Mouse (Mus musculus) heart, embryonic 15.5 days (tissue): ENCODE data around the gene Sprr1b. TPM values are rescaled to one million over a fixed set of nuclear protein-coding genes. Genes with fewer than 3 reads are reported as not detected.

ENCODE experiments used
- ATAC-seq: fragments of 200-750 bp; cut with Nextera tagmentation; replicated peaks from 2 replicates; pipeline ENCODE4 v1.8.0; 2017; ENCODE audit warnings: low read depth, moderate TSS enrichment; ENCODE audit not compliant: insufficient number of reproducible peaks, insufficient read depth, low FRiP score
- H3K27ac ChIP-seq: fragments of 300-500 bp; sonication (generic); 2 replicates; pipeline ENCODE4 v1.5.1; 2015; ENCODE audit warnings: mild to moderate bottlenecking, inconsistent platforms
- H3K27me3 ChIP-seq: fragments of 300-500 bp; sonication (generic); 2 replicates; pipeline ENCODE4 v1.6.1; 2015; ENCODE audit warnings: inconsistent platforms
- H3K36me3 ChIP-seq: fragments of 300-500 bp; sonication (generic); 2 replicates; pipeline ENCODE4 v1.6.1; 2015; ENCODE audit warnings: mild to moderate bottlenecking, inconsistent platforms
- H3K4me1 ChIP-seq: fragments of 300-500 bp; sonication (generic); replicated peaks from 2 replicates; pipeline ENCODE4 v1.6.1; 2015; ENCODE audit warnings: inconsistent platforms
- H3K4me2 ChIP-seq: fragments of 300-500 bp; sonication (generic); 2 replicates; pipeline ENCODE4 v1.6.1; 2015; ENCODE audit warnings: inconsistent platforms, mild to moderate bottlenecking, moderate library complexity
- H3K4me3 ChIP-seq: fragments of 300-500 bp; sonication (generic); 2 replicates; pipeline ENCODE4 v1.5.1; 2015; ENCODE audit warnings: mild to moderate bottlenecking, inconsistent platforms
- H3K9ac ChIP-seq: fragments of 300-500 bp; sonication (generic); 2 replicates; pipeline ENCODE4 v1.6.1; 2015; ENCODE audit warnings: mild to moderate bottlenecking, inconsistent platforms
- H3K9me3 ChIP-seq: fragments of 300-500 bp; sonication (generic); replicated peaks from 2 replicates; pipeline ENCODE4 v1.6.1; 2016; ENCODE audit warnings: inconsistent platforms
- WGBS: fragments of 180-500 bp; shearing (Covaris S2); methylation state at CpG from one replicate; pipeline ENCODE4 v1.1.7; 2015; ENCODE audit warnings: mixed read lengths; 5-methylcytosine and 5-hydroxymethylcytosine counted together
- polyA plus RNA-seq: library from polyadenylated mRNA; unstranded; fragments of >200 nt; fragmentation: Nextera tagmentation; extraction: Ambion mirVana; gene quantifications from 2 replicates; pipeline ENCODE4 v1.2.1, GENCODE M21; 2015

Sprr1b gene
- polyA plus RNA-seq, 1 experiment from 2014 or later, result not detected

DNA sequence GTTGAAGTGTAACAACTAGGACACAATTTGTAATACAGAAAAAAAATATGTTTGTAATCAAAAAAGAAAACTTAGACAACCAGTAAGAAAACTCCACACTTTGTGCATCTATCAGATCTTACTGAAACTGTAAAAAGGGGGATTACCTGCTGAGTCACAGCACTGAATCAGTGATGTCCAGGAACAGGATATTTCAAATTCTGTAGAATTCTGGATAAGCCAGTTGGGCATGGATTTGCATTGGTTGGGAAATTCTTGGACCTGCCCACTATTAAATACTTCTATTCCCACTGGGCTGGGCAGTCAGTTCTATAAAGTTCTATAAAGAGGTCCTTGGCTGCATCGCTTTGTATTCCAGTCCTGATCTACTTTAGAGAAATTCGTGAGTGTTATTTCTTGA lies 20.8 kb downstream of the Sprr1b start, which contains the start of gene Sprr2j-ps:
Gene Sprr2j-ps, plus strand, starts transcription at position 301 of the 400 bp plus-strand sequence.
- H3K27me3 ChIP-seq, result no peaks in the 10 kb centered on the region
- H3K4me3 ChIP-seq, result no peak within 1 kb of the TSS
- no peak for ATAC-seq
- no peaks in the 10 kb centered on the region for H3K4me1 ChIP-seq
- H3K9ac ChIP-seq, result no peak within 1 kb of the TSS
- no peak within 1 kb of the TSS for H3K4me2 ChIP-seq
- no peaks in the 10 kb centered on the region for H3K36me3 ChIP-seq
- no peak within 1 kb of the TSS for H3K27ac ChIP-seq
- no peaks in the 10 kb centered on the region for H3K9me3 ChIP-seq
- 86% methylated on average over 2 of the region's 2 CpGs for WGBS

DNA sequence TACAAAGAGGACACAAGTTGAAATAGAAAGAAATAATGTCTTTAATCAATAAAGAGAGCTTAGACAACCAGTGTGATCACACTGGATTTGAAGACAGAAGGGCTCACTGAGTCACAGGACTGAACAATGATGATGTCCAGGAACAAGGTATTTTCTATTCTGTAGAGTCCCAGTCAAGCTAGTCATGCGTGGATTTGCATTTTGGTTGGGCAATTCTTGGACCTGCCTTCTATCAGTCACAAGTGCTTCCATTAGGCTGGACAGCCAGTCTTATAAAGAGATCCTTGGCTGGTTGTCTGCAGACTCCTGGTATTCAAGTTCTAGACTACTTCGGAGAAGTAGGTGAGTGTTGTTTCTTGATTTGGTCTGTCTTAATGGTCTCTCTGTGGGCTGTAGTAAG lies 30.9 kb downstream of the Sprr1b start, which contains the start of gene Sprr2i:
Gene Sprr2i, plus strand, starts transcription at position 301 of the 400 bp plus-strand sequence.
- no peak for ATAC-seq
- WGBS, result 81% methylated on average over 2 of the region's 2 CpGs
- no peak within 1 kb of the TSS for H3K27ac ChIP-seq
- no peaks in the 10 kb centered on the region for H3K36me3 ChIP-seq
- no peak within 1 kb of the TSS for H3K4me2 ChIP-seq
- H3K9ac ChIP-seq, result no peak within 1 kb of the TSS
- no peaks in the 10 kb centered on the region for H3K4me1 ChIP-seq
- H3K9me3 ChIP-seq, result no peaks in the 10 kb centered on the region
- H3K27me3 ChIP-seq, result no peaks in the 10 kb centered on the region
- H3K4me3 ChIP-seq, result no peak within 1 kb of the TSS

GRCm38 (mm10) chr3:92394301-92394700 lies 44.3 kb downstream of the Sprr1b start:
- no peak overlapping the region for H3K4me2 ChIP-seq
- H3K9me3 ChIP-seq, result no peaks in the 10 kb centered on the region
- no peak for ATAC-seq
- H3K27ac ChIP-seq, result no peak overlapping the region
- 32% methylated on average over 1 of the region's 1 CpGs for WGBS
- no peaks in the 10 kb centered on the region for H3K4me1 ChIP-seq
- H3K4me3 ChIP-seq, result no peak overlapping the region
- H3K9ac ChIP-seq, result no peak overlapping the region
- no peaks in the 10 kb centered on the region for H3K27me3 ChIP-seq
- H3K36me3 ChIP-seq, result no peaks in the 10 kb centered on the region

Other genes with a start within 250 kb of the Sprr1b start
- gene Sprr2a1, start 223.0 kb downstream of the Sprr1b start, polyA plus RNA-seq, result 0.20 and 0.56 TPM in 2 replicates
- gene Sprr2a2, start 222.9 kb downstream of the Sprr1b start, polyA plus RNA-seq, result 6.6 and 35.7 TPM in 2 replicates
- 0.64 and 2.6 TPM in 2 replicates for gene Sprr2a3, start 153.4 kb downstream of the Sprr1b start, polyA plus RNA-seq
- gene Sprr2b, start 122.2 kb downstream of the Sprr1b start, polyA plus RNA-seq, result not detected in 2 replicates
- gene Sprr2d, start 99.6 kb downstream of the Sprr1b start, polyA plus RNA-seq, result not detected in 2 replicates
- gene Sprr2e, start 86.6 kb downstream of the Sprr1b start, polyA plus RNA-seq, result not detected in 2 replicates
- not detected in 2 replicates for gene Sprr2f, start 73.6 kb downstream of the Sprr1b start, polyA plus RNA-seq
- not detected in 2 replicates for gene Sprr2h, start 53.1 kb downstream of the Sprr1b start, polyA plus RNA-seq
- gene Sprr2i, start 30.8 kb downstream of the Sprr1b start, polyA plus RNA-seq, result not detected in 2 replicates
- not detected in 2 replicates for gene Sprr2j-ps, start 20.7 kb downstream of the Sprr1b start, polyA plus RNA-seq
- 5.3 and 5.4 TPM in 2 replicates for gene Gm9774, start 9.4 kb downstream of the Sprr1b start, polyA plus RNA-seq
- gene Sprr2k, start 6.2 kb downstream of the Sprr1b start, polyA plus RNA-seq, result not detected in 2 replicates
- 0.11 TPM in 1 of 2 replicates, not detected in the other for gene Sprr3, start 19.9 kb upstream of the Sprr1b start, polyA plus RNA-seq
- 0.42 and 2.6 TPM in 2 replicates for gene Sprr1a, start 47.1 kb upstream of the Sprr1b start, polyA plus RNA-seq
- not detected in 2 replicates for gene Sprr4, start 61.7 kb upstream of the Sprr1b start, polyA plus RNA-seq
- gene 2310046K23Rik, start 95.7 kb upstream of the Sprr1b start, polyA plus RNA-seq, result not detected in 2 replicates
- gene Ivl, start 134.9 kb upstream of the Sprr1b start, polyA plus RNA-seq, result 0.09 TPM in 1 of 2 replicates, not detected in the other
- not detected in 2 replicates for gene Smcp, start 150.2 kb upstream of the Sprr1b start, polyA plus RNA-seq
- not detected in 2 replicates for gene 2210017I01Rik, start 168.7 kb upstream of the Sprr1b start, polyA plus RNA-seq
- gene Lce6a, start 182.9 kb upstream of the Sprr1b start, polyA plus RNA-seq, result not detected in 2 replicates
- gene Lce1a1, start 209.5 kb upstream of the Sprr1b start, polyA plus RNA-seq, result not detected in 2 replicates
- gene Lce1b, start 218.1 kb upstream of the Sprr1b start, polyA plus RNA-seq, result not detected in 2 replicates
- not detected in 2 replicates for gene Lce1a2, start 231.5 kb upstream of the Sprr1b start, polyA plus RNA-seq
- gene Lce1c, start 240.5 kb upstream of the Sprr1b start, polyA plus RNA-seq, result not detected in 2 replicates
- not detected in 2 replicates for gene Lce1d, start 248.4 kb upstream of the Sprr1b start, polyA plus RNA-seq